Mouse (Mus musculus): ENCODE results near the gene Gm28269. TPM values are rescaled to one million over a fixed set of nuclear protein-coding genes. Genes with fewer than 3 reads are reported as not detected.

Gm28269 gene
- not detected in 2 replicates for polyA plus RNA-seq (2012; rRNA removed)

GRCm38 (mm10) chrX:21744997-21745396 is at the start of gene Gm28269:
TSS of gene Gm28269 (minus strand) at chrX:21745097.

GRCm38 (mm10) chrX:21714829-21715228 is 30.1 kb downstream of the Gm28269 start, which contains the start of gene Slc6a14:
TSS of gene Slc6a14 (plus strand) at chrX:21714896.

Other genes starting within 250 kb of the Gm28269 start
- gene Slc6a14, start 30.2 kb downstream of the Gm28269 start, polyA plus RNA-seq (2012; rRNA removed), result 0.01 TPM in 1 of 2 replicates, not detected in the other